Mouse (Mus musculus): ENCODE data around the gene Zfp710. TPM values are rescaled to one million over a fixed set of nuclear protein-coding genes. Genes with fewer than 3 reads are reported as not detected.

Zfp710 gene
- total and polyA plus RNA-seq, 3 experiments = 7.6 to 16.2 (median 14.4) TPM

DNA sequence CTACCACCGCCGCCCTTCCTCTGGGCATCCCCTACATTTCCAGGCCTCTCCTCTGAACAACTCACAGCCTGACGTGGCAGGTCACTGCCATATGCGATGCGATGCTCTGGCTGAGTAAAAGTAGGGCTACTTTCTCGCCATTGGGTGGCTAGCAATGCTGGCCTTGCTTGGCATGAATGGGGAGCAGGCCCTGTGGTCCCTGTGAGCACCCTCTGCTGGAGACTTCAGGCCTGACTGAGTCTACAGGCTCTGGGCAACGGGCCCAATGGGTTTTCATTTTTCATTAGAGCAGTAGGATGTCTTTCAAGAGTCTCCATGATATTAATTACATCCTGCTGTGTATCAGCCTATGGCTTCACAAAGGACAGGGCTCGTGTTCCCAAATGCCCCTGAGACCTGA lies 30.1 kb upstream of the Zfp710 start:
- H3K4me2 ChIP-seq (ENCODE audit: insufficient read depth, low read depth, poor library complexity, severe bottlenecking) = no peak overlapping the region
- H3K9me3 ChIP-seq (replicated peaks; ENCODE audit: low read length) = no peaks in the 10 kb centered on the region
- dilution Hi-C loops (cut with MboI; ENCODE audit: extremely low pct_ligation_motif_present, extremely low pct_unique_long_range_greater_than_20kb, low sequenced_read_pairs) = no loop called here
- in situ Hi-C loops (cut with MboI; ENCODE audit: low pct_ligation_motif_present, low pct_unique_long_range_greater_than_20kb, low sequenced_read_pairs) = no loop called here
- no peaks in the 10 kb centered on the region for H3K79me2 ChIP-seq (replicated peaks; ENCODE audit: control insufficient read depth, extremely low read depth, insufficient read depth, poor library complexity, severe bottlenecking)
- H3K9ac ChIP-seq (ENCODE audit: insufficient read depth, low read depth) = no peak overlapping the region
- DNase-seq (ENCODE audit: extremely low read depth) = peak; percentile 18
- H3K27me3 ChIP-seq (replicated peaks) = peaks cover 1% of the 10 kb centered on the region
- peak in 1 of 2 experiments; percentile 69; a peak in 2 of 4 replicates for TF ChIP-seq CTCF (conservative IDR thresholded peaks at IDR 0.05 in 1 of 2, IDR thresholded peaks at IDR 0.05 in 1 of 2; ENCODE audit: low read depth in 2 of 2, low read length in 2 of 2)
- peak; percentile 60 for TF ChIP-seq SMC3 (IDR thresholded peaks at IDR 0.05; ENCODE audit: low read depth, low read length)
- no peak for TF ChIP-seq TCF12 (IDR thresholded peaks at IDR 0.05; ENCODE audit: low read depth, low read length)
- peak; percentile 30 for TF ChIP-seq RAD21 (IDR thresholded peaks at IDR 0.05; ENCODE audit: low read depth, low read length)
- no peak for TF ChIP-seq NRF1 (IDR thresholded peaks at IDR 0.05; ENCODE audit: low read depth, low read length)
- TF ChIP-seq E2F4 (IDR thresholded peaks at IDR 0.05; ENCODE audit: insufficient replicate concordance, low read depth, low read length) = no peak
- TF ChIP-seq GABPA (IDR thresholded peaks at IDR 0.05; ENCODE audit: insufficient replicate concordance, low read depth, low read length) = no peak
- no peak for TF ChIP-seq RCOR1 (conservative IDR thresholded peaks at IDR 0.05; ENCODE audit: low read depth, low read length)
- TF ChIP-seq CHD1 (IDR thresholded peaks at IDR 0.05; ENCODE audit: low read depth, low read length) = no peak
- peaks cover 3 to 6% of the 10 kb centered on the region in 2 experiments; a peak in 3 of 4 replicates for H3K4me1 ChIP-seq (ENCODE audit: control insufficient read depth in 1 of 2, insufficient read depth in 2 of 2)
- H3K27ac ChIP-seq (ENCODE audit: insufficient read depth, low read depth) = no peak overlapping the region
- no peaks in the 10 kb centered on the region for H3K36me3 ChIP-seq (replicated peaks in 1 of 2; ENCODE audit: control insufficient read depth in 1 of 2, insufficient read depth in 1 of 2, low read length in 1 of 2)
- H3K4me3 ChIP-seq (replicated peaks in 1 of 3; ENCODE audit: low read depth in 2 of 3, low read length in 2 of 3, poor library complexity in 1 of 3) = no peak overlapping the region

DNA sequence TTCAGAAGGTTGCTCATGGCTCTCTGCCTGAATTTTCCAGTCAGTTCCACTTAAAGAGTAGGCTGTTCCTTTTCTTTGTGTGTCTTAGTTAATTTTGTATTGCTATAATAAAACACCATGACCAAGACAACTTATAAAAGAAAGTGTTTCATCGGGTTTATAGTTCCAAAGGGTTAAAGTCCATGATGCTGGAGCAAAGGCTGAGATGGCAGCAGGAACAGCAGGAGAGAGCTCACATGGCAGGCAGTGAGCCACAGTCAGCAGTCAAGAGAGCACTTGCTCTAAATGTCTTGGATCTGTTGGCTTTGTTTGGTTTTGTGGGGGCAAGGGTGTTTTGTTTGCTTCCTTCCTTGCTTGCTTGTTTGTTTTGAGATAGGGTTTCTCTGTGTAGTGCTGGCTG lies 26.9 kb upstream of the Zfp710 start:
- TF ChIP-seq RCOR1 (conservative IDR thresholded peaks at IDR 0.05; ENCODE audit: low read depth, low read length) (no peak), IRF4 (IDR thresholded peaks at IDR 0.05; ENCODE audit: low read depth, low read length) (no peak), SMC3 (IDR thresholded peaks at IDR 0.05; ENCODE audit: low read depth, low read length) (no peak), UBTF (IDR thresholded peaks at IDR 0.05; ENCODE audit: low read depth, low read length) (no peak), E2F4 (IDR thresholded peaks at IDR 0.05; ENCODE audit: insufficient replicate concordance, low read depth, low read length) (no peak), HCFC1 (IDR thresholded peaks at IDR 0.05; ENCODE audit: low read depth, low read length) (no peak)

More for the DNA sequence above, 26.9 kb upstream of the Zfp710 start:
- dilution Hi-C loops (cut with MboI; ENCODE audit: extremely low pct_ligation_motif_present, extremely low pct_unique_long_range_greater_than_20kb, low sequenced_read_pairs) = no loop called here
- Histone ChIP-seq H3K79me2 (replicated peaks; ENCODE audit: control insufficient read depth, extremely low read depth, insufficient read depth, poor library complexity, severe bottlenecking) (no peaks in the 10 kb centered on the region), H3K9ac (ENCODE audit: insufficient read depth, low read depth) (no peak overlapping the region), H3K9me3 (replicated peaks; ENCODE audit: low read length) (no peaks in the 10 kb centered on the region), H3K4me1 (ENCODE audit: control insufficient read depth in 1 of 2, insufficient read depth in 2 of 2) (peaks cover 3 to 6% of the 10 kb centered on the region in 2 experiments; a peak in 3 of 4 replicates), H3K27me3 (replicated peaks) (peaks cover 1% of the 10 kb centered on the region), H3K36me3 (replicated peaks in 1 of 2; ENCODE audit: control insufficient read depth in 1 of 2, insufficient read depth in 1 of 2, low read length in 1 of 2) (no peaks in the 10 kb centered on the region), H3K27ac (ENCODE audit: insufficient read depth, low read depth) (no peak overlapping the region), H3K4me3 (replicated peaks in 1 of 3; ENCODE audit: low read depth in 2 of 3, low read length in 2 of 3, poor library complexity in 1 of 3) (no peak overlapping the region), H3K4me2 (ENCODE audit: insufficient read depth, low read depth, poor library complexity, severe bottlenecking) (no peak overlapping the region)
- DNase-seq (ENCODE audit: extremely low read depth) = no peak
- in situ Hi-C loops (cut with MboI; ENCODE audit: low pct_ligation_motif_present, low pct_unique_long_range_greater_than_20kb, low sequenced_read_pairs) = no loop called here

Measured in CH12.LX (cell line).